8 mouse cellular contexts compared by ENCODE assay signal in genomic region chr17:26945824-26946495, GRCm38 (mm10). TPM values are rescaled to one million over a fixed set of nuclear protein-coding genes. Genes with fewer than 3 reads are reported as not detected.
A peak's percentile ranks its signal among the peaks of the same experiment; 100 is the strongest.
DNase-seq lines count a peak whose midpoint lies in the region; ATAC-seq and TF ChIP-seq lines count a peak whose summit lies in the region.

No protein-coding gene starts in this region.

- H3K36me3 ChIP-seq in megakaryocyte, embryonic 14.5 days (replicated peaks; ENCODE audit: low read length) = no peaks in the 10 kb centered on the region
- H3K36me3 ChIP-seq in limb, embryonic 11.5 days (ENCODE audit: control insufficient read depth, insufficient read depth, low read length) = no peaks in the 10 kb centered on the region

- DNase-seq in cerebellum, adult 9-10 months = peak; percentile 38
- DNase-seq in cerebellum, adult 8-10 months = no peak
- peak; percentile 34 for DNase-seq in limb, embryonic 11.5 days (ENCODE audit: low spot score)
- DNase-seq in gastrocnemius, postnatal 10 days = no peak
- no peak for DNase-seq in Muller cell, postnatal 12 days (ENCODE audit: inconsistent ontology term)

- peaks cover 67% of the 10 kb centered on the region for H3K4me1 ChIP-seq in megakaryocyte, embryonic 14.5 days
- peaks cover 36% of the 10 kb centered on the region for H3K4me1 ChIP-seq in limb, embryonic 11.5 days (ENCODE audit: control insufficient read depth, insufficient read depth, low read length)
- peaks cover 49% of the 10 kb centered on the region for H3K4me1 ChIP-seq in olfactory bulb, adult 2 months (ENCODE audit: control insufficient read depth, insufficient read depth, low read length)

- no peak for TF ChIP-seq CTCF in olfactory bulb, adult 2 months (IDR thresholded peaks at IDR 0.05; ENCODE audit: insufficient read depth, low read depth, low read length)

- 26% methylated on average over 13 of the region's 13 CpGs for WGBS in limb, embryonic 11.5 days
- WGBS in olfactory bulb, adult 2 months = 14% methylated on average over 13 of the region's 13 CpGs

- peak overlapping the region; percentile 88 for H3K4me3 ChIP-seq in megakaryocyte, embryonic 14.5 days (replicated peaks)
- peak overlapping the region; percentile 43 for H3K4me3 ChIP-seq in limb, embryonic 11.5 days (ENCODE audit: low read depth, low read length)
- H3K4me3 ChIP-seq in olfactory bulb, adult 2 months (ENCODE audit: insufficient read depth, low read depth, low read length) = peak overlapping the region; percentile 52

- peak overlapping the region; percentile 80 for H3K4me2 ChIP-seq in limb, embryonic 11.5 days (ENCODE audit: low read depth, severe bottlenecking)

- H3K27me3 ChIP-seq in megakaryocyte, embryonic 14.5 days (replicated peaks) = peaks cover 51% of the 10 kb centered on the region
- no peaks in the 10 kb centered on the region for H3K27me3 ChIP-seq in limb, embryonic 11.5 days (ENCODE audit: control insufficient read depth, insufficient read depth, low read length)

- TF ChIP-seq POLR2A in olfactory bulb, adult 2 months (IDR thresholded peaks at IDR 0.05; ENCODE audit: insufficient read depth, low read depth, low read length) = no peak

- ATAC-seq in megakaryocyte, adult 5-6 weeks (ENCODE audit: poor library complexity, severe bottlenecking) = no peak
- ATAC-seq in limb, embryonic 11.5 days (ENCODE audit: insufficient number of reproducible peaks, low FRiP score, low TSS enrichment, low read depth) = no peak

- H3K9me3 ChIP-seq in megakaryocyte, embryonic 14.5 days = no peaks in the 10 kb centered on the region
- H3K9me3 ChIP-seq in limb, embryonic 11.5 days (ENCODE audit: control insufficient read depth, low read length) = no peaks in the 10 kb centered on the region

- H3K27ac ChIP-seq in limb, embryonic 11.5 days (replicated peaks; ENCODE audit: low read depth, low read length) = peak overlapping the region; percentile 22; the same call in 1 of the 2 replicates
- peak overlapping the region; percentile 93 for H3K27ac ChIP-seq in olfactory bulb, adult 2 months (ENCODE audit: insufficient read depth, low read depth, low read length)

- peak overlapping the region; percentile 57 for H3K9ac ChIP-seq in limb, embryonic 11.5 days (ENCODE audit: low read length)

RNA-seq across cellular contexts. Expression of gene Syngap1, which starts 4.9 kb away (rescaled TPM):
- polyA plus RNA-seq in megakaryocyte, embryonic 14.5 days (2012; ENCODE audit: insufficient read depth, low replicate concordance) = 3.0 and 4.4 TPM in 2 replicates
- 1.6 and 3.9 TPM in 2 replicates for total RNA-seq in megakaryocyte, adult 5-6 weeks (2015)
- 0.33 and 0.89 TPM in 2 replicates for total RNA-seq in megakaryocyte, adult 5-6 weeks (2017)
- polyA plus RNA-seq in limb, embryonic 11.5 days (2014; fragmentation: Nextera tagmentation; extraction: Ambion mirVana) = 3.1 and 3.5 TPM in 2 replicates
- 50.4 and 503 TPM in 2 replicates for polyA plus RNA-seq in olfactory bulb, adult 2 months (2012; ENCODE audit: insufficient read depth, insufficient read length, low replicate concordance, missing spikeins)
- 10 to 100 TPM in 1 of 2 experiments, 1 to 10 TPM in 1; 8.2 to 11.8 TPM for total RNA-seq in gastrocnemius, postnatal 10 days (2021)

RNA-seq across cellular contexts. Expression of gene Cuta, which starts 6.6 kb away (rescaled TPM):
- 396 and 1,059 TPM in 2 replicates for polyA plus RNA-seq in megakaryocyte, embryonic 14.5 days (2012; ENCODE audit: insufficient read depth, low replicate concordance)
- 138 and 155 TPM in 2 replicates for total RNA-seq in megakaryocyte, adult 5-6 weeks (2015)
- 56.9 and 73.0 TPM in 2 replicates for total RNA-seq in megakaryocyte, adult 5-6 weeks (2017)
- polyA plus RNA-seq in limb, embryonic 11.5 days (2014; fragmentation: Nextera tagmentation; extraction: Ambion mirVana) = 164 and 170 TPM in 2 replicates
- not detected in 2 replicates for polyA plus RNA-seq in olfactory bulb, adult 2 months (2012; ENCODE audit: insufficient read depth, insufficient read length, low replicate concordance, missing spikeins)
- total RNA-seq in gastrocnemius, postnatal 10 days (2021) = 10 to 100 TPM; 87.9 to 91.1 TPM

RNA-seq across cellular contexts. Expression of gene Phf1, which starts 13.1 kb away (rescaled TPM):
- polyA plus RNA-seq in megakaryocyte, embryonic 14.5 days (2012; ENCODE audit: insufficient read depth, low replicate concordance) = 31.7 and 44.3 TPM in 2 replicates
- total RNA-seq in megakaryocyte, adult 5-6 weeks (2015) = 11.6 and 11.7 TPM in 2 replicates
- total RNA-seq in megakaryocyte, adult 5-6 weeks (2017) = 10.6 and 15.5 TPM in 2 replicates
- polyA plus RNA-seq in limb, embryonic 11.5 days (2014; fragmentation: Nextera tagmentation; extraction: Ambion mirVana) = 4.7 and 5.0 TPM in 2 replicates
- not detected in 2 replicates for polyA plus RNA-seq in olfactory bulb, adult 2 months (2012; ENCODE audit: insufficient read depth, insufficient read length, low replicate concordance, missing spikeins)
- total RNA-seq in gastrocnemius, postnatal 10 days (2021) = 1 to 10 TPM; 5.1 to 8.1 TPM

RNA-seq across cellular contexts. Expression of gene Zbtb9, which starts 27.0 kb away (rescaled TPM):
- polyA plus RNA-seq in megakaryocyte, embryonic 14.5 days (2012; ENCODE audit: insufficient read depth, low replicate concordance) = 2.3 and 4.1 TPM in 2 replicates
- 4.5 and 4.7 TPM in 2 replicates for total RNA-seq in megakaryocyte, adult 5-6 weeks (2015)
- 13.3 and 14.4 TPM in 2 replicates for total RNA-seq in megakaryocyte, adult 5-6 weeks (2017)
- polyA plus RNA-seq in limb, embryonic 11.5 days (2014; fragmentation: Nextera tagmentation; extraction: Ambion mirVana) = 11.5 and 14.0 TPM in 2 replicates
- 109 TPM in 1 of 2 replicates, not detected in the other for polyA plus RNA-seq in olfactory bulb, adult 2 months (2012; ENCODE audit: insufficient read depth, insufficient read length, low replicate concordance, missing spikeins)
- total RNA-seq in gastrocnemius, postnatal 10 days (2021) = 1 to 10 TPM; 2.7 to 3.9 TPM

RNA-seq across cellular contexts. Expression of gene Kifc5b, which starts 29.1 kb away (rescaled TPM):
- 8.0 and 12.1 TPM in 2 replicates for polyA plus RNA-seq in megakaryocyte, embryonic 14.5 days (2012; ENCODE audit: insufficient read depth, low replicate concordance)
- 4.1 and 4.5 TPM in 2 replicates for total RNA-seq in megakaryocyte, adult 5-6 weeks (2015)
- total RNA-seq in megakaryocyte, adult 5-6 weeks (2017) = 10.8 and 13.8 TPM in 2 replicates
- polyA plus RNA-seq in limb, embryonic 11.5 days (2014; fragmentation: Nextera tagmentation; extraction: Ambion mirVana) = 7.3 and 9.8 TPM in 2 replicates
- not detected in 2 replicates for polyA plus RNA-seq in olfactory bulb, adult 2 months (2012; ENCODE audit: insufficient read depth, insufficient read length, low replicate concordance, missing spikeins)
- total RNA-seq in gastrocnemius, postnatal 10 days (2021) = 1 to 10 TPM; 2.5 to 4.1 TPM

Comparison
In these comparisons a context has a peak if more than half of its experiments do, and no peak if none do; other contexts are left out.
1. DNase-seq: peak in cerebellum, adult 9-10 months (single experiment) and limb, embryonic 11.5 days (single experiment); none in cerebellum, adult 8-10 months (single experiment), gastrocnemius, postnatal 10 days (single experiment) and Muller cell, postnatal 12 days (single experiment).
2. RNA of gene Cuta, which starts 6.6 kb away (polyA plus RNA-seq): 396 to 1,059 TPM in megakaryocyte, embryonic 14.5 days and 164 to 170 TPM in limb, embryonic 11.5 days; not detected in olfactory bulb, adult 2 months; every median in the first group is over 100 times any median in the second.
3. Peak in every context shown above with its lines, with median percentiles within 50 percentile points of each other: H3K4me3 ChIP-seq.